Mouse (Mus musculus) T-helper 17 cell (primary cell): ENCODE data around the gene Kctd21.

Source experiments
- in situ Hi-C, 2 experiments: fragments of 300-600 bp; cut with MboI, MseI; formaldehyde crosslinking; loops; 1 replicate in 1 of 2; 2 replicates in 1 of 2; pipeline ENCODE4 v1.15.1; 2025; ENCODE audit warnings: high pct_unique_total_duplicates in 2 of 2

Gene Kctd21

DNA sequence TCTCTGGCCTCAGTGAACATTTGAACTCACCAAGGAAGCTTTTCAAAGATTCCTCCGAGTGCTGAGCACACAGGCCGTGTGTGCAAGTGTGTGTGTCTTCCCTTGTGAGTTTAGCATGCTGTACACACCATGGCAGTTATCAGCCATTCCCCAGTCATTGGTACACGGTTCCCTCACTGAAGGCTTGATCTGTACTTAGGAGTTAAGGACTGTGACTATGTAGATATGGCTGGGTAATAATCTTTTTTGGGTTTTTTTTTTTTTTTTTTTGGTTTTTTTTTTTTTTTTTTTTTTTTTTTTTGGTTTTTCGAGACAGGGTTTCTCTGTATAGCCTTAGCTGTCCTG lies 14.7 kb downstream of the Kctd21 start:
- in situ Hi-C loops, result no loop called here

- in situ Hi-C loops, result no loop called here
These were observed 15.3 kb downstream of the Kctd21 start for GRCm38 (mm10) chr7:97347464-97347863.

DNA sequence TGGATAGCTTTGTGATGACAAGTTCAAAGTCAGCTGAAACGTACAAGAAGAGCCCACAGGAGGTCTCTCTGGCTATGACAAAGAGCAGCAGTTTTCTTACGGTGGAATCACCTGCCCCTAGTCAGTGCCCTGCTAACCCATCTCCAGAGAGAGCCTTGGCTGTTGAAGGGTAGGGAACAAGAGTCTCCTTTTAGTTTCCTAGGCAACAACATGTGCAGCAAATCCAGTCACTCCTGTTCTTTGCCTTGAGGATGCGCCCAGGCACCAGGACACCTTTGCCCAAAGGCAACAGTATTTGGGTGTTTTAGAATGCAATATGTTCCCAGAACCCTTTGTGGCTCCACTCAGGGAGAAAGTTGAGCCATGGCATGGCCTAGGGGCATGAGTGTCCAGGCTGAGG lies 16.2 kb downstream of the Kctd21 start:
- in situ Hi-C loops, result no loop called here

DNA sequence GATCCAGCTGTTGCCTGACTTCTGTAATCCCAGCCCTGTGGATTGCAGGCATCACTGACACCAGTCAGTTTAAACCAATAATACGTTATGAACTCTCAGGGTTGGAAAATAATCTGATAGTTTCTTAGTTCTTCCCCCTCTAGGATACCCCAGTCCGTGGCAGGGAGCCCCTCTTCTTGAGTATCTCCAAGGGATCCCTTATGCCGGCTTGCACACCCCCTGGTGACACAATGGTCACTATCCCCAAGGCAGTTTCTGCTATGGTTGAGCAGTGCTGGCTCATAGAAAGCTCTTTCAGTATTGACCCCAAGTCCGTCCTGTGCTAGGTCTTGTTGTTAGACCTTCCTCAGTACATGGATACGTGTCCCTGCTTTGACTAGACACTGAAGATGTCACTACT lies 16.7 kb downstream of the Kctd21 start:
- in situ Hi-C loops, result no loop called here

DNA sequence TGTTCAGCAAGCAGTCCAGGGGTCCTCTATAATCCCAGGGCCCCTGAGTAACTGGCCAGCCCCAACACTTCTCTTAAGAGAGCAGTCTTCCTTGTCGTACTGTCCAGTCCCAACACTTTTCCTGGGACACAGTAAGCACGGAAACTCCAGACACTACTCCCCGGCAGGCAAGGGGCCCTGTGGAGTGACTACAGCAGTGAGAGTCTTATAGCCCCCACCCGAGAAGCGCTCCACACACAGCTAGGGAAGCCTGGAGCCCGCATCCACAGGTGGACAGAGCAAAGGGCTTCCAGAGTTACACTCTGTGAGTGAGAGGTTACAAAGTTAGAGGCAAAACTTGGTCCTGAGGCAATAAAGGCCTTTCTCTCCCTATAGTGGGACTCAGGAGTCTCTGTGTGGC lies 17.3 kb downstream of the Kctd21 start:
- in situ Hi-C loops, result no loop called here

DNA sequence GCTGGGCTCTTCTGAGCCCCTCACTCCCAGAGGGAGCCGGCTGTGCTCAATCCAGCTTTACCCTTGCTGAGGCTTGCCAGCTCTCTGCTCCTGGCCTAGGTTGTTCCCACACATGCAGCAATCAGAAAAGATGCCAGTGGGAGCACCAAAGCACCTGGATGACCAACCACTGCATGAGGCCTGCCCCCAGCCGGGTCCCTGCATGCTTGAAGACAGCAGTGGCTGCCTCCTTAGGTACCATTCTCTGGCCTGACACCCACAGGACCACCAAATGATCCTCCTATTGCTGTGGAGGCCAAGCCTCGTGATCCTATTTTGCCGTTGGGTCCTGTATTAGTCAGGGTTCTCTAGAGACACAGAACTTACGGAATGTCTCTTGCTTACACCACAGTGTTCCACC lies 18.8 kb downstream of the Kctd21 start:
- in situ Hi-C loops, result no loop called here

DNA sequence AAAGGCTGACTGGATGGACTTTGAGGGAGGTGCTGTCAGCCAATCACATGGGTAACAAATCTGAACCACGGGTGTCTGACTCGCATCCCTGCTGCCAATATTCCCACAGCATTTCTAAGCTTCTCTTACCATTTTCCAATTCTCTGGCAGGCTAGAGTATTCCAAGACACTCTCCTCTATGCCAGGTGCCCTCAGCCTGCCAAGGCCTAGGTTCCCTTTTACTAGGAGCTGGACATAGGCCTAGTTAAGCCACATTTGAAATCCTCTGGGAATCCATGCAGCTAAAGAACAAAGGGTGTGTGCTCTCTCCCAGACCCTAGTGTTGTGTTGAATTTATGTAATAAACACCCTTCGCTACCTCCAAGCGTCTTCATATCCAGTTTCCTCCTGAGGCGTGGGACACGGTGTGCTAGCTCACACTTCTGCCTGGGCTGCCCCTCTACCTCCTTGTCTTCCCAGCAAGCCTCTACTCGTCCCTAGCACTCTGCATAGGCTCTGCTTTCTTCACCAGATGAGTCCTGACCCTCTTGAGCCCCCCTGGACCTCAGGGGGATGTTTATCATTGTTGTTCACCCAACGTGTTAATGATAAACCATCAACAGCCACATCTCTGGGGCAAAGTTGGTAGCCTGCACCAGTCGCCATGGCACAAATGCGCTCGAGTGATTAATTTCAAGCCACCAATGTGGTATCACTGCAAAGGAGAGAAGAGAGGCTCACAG lies 19.8 kb downstream of the Kctd21 start:
- in situ Hi-C loops, result no loop called here

- in situ Hi-C loops, result no loop called here
These were observed 21.2 kb downstream of the Kctd21 start for GRCm38 (mm10) chr7:97353356-97353755.

DNA sequence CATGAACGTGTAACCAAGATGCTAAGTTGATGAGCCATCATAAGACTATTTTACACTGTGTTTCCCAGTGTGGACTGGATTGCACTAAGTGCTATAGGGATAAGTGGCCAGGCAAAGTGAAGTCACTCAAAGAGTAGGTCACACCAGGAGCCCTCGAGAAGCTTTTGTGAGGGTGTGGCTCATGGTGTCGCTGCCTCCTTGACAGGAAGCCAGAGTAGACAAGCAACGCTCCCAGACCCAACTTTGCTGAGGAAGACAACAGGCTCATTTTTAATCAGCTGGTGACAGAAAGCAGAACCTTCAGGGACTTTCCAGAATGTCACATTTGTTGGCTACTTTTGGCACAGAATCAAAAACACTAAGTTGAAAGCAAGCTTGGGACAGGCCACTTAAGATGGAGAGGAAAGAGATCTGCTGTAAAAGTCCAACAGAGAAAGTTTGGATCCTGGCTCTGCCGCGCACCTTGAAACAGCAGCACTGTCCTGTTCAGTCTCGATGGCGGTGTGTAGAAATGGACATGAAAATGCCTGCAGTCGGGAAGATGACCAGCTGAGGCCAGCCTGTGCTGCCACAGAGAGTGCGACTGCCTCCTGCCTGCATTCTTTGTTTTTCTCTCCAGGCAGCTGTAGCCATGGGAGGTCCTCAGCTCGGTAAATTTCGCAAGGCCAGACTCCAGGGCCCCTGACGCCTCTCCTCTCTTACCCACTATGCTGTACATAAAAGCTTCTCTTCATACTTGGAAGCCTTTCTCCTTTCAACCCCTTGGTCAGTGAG lies 23.1 kb downstream of the Kctd21 start:
- in situ Hi-C loops, result no loop called here

DNA sequence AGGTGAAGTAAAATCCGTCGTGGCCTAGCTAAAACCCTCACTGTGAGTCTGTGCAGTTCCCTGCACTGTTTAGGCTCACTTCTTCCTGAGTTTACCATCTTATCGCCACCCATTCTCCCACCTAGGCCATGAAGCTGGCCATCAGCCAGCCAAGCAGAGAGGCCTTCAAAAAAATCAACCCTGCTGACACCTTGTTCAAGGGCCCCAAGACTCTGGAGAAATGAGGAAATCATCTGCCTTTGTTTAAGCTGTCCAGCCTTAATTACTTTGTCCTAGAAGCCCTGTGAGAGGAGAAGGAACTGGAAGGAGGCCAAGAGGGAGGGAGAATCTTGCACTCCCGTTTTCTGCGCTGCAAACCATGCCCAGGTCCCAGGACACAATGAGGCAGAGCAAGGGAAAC lies 24.1 kb downstream of the Kctd21 start:
- in situ Hi-C loops, result no loop called here

- in situ Hi-C loops, result no loop called here
These were observed 24.7 kb downstream of the Kctd21 start for GRCm38 (mm10) chr7:97356875-97357276.

GRCm38 (mm10) chr7:97357840-97358239 lies 25.7 kb downstream of the Kctd21 start:
- in situ Hi-C loops, result no loop called here

DNA sequence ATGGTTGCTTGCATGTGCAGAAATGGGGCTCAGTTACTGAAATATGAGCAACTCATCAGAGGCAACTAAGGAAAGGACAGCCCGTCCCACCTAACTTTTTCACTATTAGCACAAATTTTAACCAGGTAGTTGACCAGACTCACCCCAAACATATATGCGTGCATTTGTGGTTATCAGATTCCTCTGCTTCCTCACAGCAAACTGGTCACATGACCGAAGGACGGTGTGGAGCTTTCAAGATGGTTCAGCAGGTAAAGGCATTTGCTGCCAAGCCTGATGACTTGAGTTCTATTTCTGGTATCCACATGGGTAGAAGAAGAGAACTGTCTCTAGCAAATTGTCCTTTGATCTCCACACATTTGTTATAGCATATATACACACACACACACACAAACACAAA lies 26.2 kb downstream of the Kctd21 start:
- in situ Hi-C loops, result no loop called here

DNA sequence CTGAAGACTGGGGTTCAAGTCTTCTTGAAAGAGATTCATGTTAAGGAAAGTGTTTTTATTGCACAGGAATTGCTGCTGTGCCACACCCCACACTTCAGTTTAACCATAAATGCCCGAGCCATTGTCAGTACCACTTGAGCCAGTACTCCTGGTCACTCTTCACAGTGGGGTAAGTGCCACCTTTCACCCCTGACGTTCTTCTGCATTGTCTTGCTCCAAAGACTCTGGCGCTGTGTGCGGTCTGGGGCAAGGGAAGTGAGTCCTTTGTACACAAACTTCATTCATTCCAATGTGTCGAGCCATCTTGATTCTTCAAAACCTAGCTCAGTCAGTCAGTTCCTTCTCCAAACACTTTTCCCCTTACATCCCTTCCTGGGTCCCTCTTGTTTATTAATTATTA lies 28.0 kb downstream of the Kctd21 start:
- in situ Hi-C loops, result no loop called here

DNA sequence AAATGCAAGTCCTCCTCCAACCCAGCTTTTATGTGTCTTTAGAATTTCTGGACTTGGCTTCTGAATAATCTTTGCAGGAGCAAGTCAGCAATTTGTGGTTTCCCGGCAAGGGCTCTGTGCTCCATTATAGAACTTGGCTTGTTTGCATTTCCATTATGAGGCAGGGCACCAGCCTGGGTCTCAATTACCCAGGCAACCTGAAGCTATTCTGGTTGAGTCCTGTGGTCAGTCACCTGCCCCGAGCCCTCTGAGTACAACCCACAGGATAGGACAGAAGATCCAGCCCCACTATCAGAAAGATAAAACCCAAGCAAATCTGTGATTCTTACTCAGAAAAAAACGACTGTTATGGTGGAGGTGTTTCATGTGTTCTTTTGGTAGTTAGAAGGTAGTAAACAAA lies 28.8 kb downstream of the Kctd21 start:
- in situ Hi-C loops, result no loop called here

- in situ Hi-C loops, result no loop called here
These were observed 29.3 kb downstream of the Kctd21 start for GRCm38 (mm10) chr7:97361467-97361866.

- in situ Hi-C loops, result loop anchor here in 1 of 2 experiments (5.0 kb wide), 1 partner anchor 34 kb away; the partner anchor contains the start of genes Kctd21 and Usp35
These were observed 33.8 kb downstream of the Kctd21 start for GRCm38 (mm10) chr7:97365887-97366286.

DNA sequence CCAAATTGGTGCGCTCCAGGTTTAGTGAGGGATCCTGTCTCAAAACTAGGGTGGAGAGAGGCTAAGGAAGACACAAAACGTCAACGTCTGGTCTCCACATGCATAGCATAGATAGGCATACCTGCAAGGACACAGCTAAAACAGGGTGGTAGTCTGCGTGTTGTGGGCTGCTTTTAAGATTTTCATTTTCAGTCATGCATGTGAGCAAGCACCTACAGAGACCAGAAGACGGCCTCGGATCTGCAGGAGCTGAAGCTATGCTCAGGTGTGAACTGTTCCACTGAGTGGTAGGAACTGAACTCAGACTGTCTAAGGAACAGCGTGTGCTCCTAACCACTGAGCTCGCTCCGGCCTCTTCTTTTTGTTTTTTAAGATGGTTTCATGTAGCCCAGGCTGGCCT lies 43.0 kb downstream of the Kctd21 start:
- in situ Hi-C loops, result no loop called here

DNA sequence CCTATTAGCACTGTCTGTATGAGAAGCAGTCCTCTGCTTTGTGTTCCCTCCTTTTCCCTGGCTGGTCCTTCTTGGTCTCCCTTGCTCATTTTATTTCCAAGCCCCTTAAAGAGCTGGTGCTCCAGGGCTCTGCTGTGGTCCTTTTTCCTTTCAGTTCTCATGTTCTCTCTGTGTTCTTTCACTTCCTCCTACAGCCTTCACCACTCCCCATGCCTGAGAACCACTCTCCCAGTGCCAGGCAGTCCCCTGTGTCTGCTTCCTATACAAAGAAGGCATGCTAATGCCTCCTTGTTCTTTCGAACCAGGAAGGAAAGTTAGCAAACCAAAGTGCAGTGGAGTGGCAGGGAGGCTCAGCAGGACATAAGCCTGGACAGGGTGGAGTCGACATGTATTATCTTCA lies 43.8 kb downstream of the Kctd21 start:
- in situ Hi-C loops, result no loop called here

- in situ Hi-C loops, result no loop called here
These were observed 47.2 kb downstream of the Kctd21 start for GRCm38 (mm10) chr7:97379304-97379703.

- in situ Hi-C loops, result no loop called here
These were observed 48.5 kb downstream of the Kctd21 start for GRCm38 (mm10) chr7:97380500-97381123.

- in situ Hi-C loops, result no loop called here
These were observed 50.5 kb downstream of the Kctd21 start for GRCm38 (mm10) chr7:97382661-97383060.
